Mouse (Mus musculus) embryonic facial prominence, embryonic 14.5 days (tissue): Measurements from ENCODE around the gene Fam20a. TPM values are rescaled to one million over a fixed set of nuclear protein-coding genes. Genes with fewer than 3 reads are reported as not detected.
A peak's percentile ranks its signal among the peaks of the same experiment; 100 is the strongest.

Experiments
- ATAC-seq: fragments of 200-750 bp; cut with Nextera tagmentation; 2 replicates; pipeline ENCODE4 v1.8.0; 2017; ENCODE audit warnings: low read depth, moderate number of reproducible peaks, moderate TSS enrichment
- DNase-seq: peaks from one replicate; pipeline ENCODE4 v3.0.0-alpha.2; 2015; ENCODE audit warnings: low spot score
- H3K27ac ChIP-seq: fragments of 300-500 bp; sonication (generic); replicated peaks from 2 replicates; pipeline ENCODE4 v1.5.1; 2014; ENCODE audit warnings: low read depth, mild to moderate bottlenecking, low read length, moderate library complexity
- H3K27me3 ChIP-seq: fragments of 300-500 bp; sonication (generic); replicated peaks from 2 replicates; pipeline ENCODE4 v1.6.1; 2014; ENCODE audit warnings: low read length; ENCODE audit not compliant: control insufficient read depth, insufficient read depth
- H3K36me3 ChIP-seq: fragments of 300-500 bp; sonication (generic); 2 replicates; pipeline ENCODE4 v1.6.1; 2014; ENCODE audit warnings: low read length, mixed read lengths; ENCODE audit not compliant: control insufficient read depth, insufficient read depth
- H3K4me1 ChIP-seq: fragments of 300-500 bp; sonication (generic); 2 replicates; pipeline ENCODE4 v1.6.1; 2014; ENCODE audit warnings: antibody characterized with exemption, low read length; ENCODE audit not compliant: control insufficient read depth, insufficient read depth
- H3K4me2 ChIP-seq: fragments of 300-500 bp; sonication (generic); 2 replicates; pipeline ENCODE4 v1.6.1; 2014; ENCODE audit warnings: low read depth, mild to moderate bottlenecking, low read length, moderate library complexity, mixed read lengths
- H3K4me3 ChIP-seq: fragments of 300-500 bp; sonication (generic); 2 replicates; pipeline ENCODE4 v1.5.1; 2014; ENCODE audit warnings: low read depth, mild to moderate bottlenecking, low read length
- H3K9ac ChIP-seq: fragments of 300-500 bp; sonication (generic); 2 replicates; pipeline ENCODE4 v1.6.1; 2014; ENCODE audit warnings: low read depth, mild to moderate bottlenecking, low read length, moderate library complexity, mixed read lengths
- H3K9me3 ChIP-seq: fragments of 300-500 bp; sonication (generic); 2 replicates; pipeline ENCODE4 v1.6.1; 2016; ENCODE audit warnings: low read length; ENCODE audit not compliant: control insufficient read depth
- WGBS: fragments of 180-500 bp; shearing (Covaris S2); extraction: QIAGEN DNeasy Blood & Tissue Kit; methylation state at CpG from one replicate; pipeline ENCODE4 v1.1.7; 2014; 5-methylcytosine and 5-hydroxymethylcytosine counted together
- polyA plus RNA-seq: library from polyadenylated mRNA; unstranded; fragments of >200 nt; fragmentation: Nextera tagmentation; extraction: Ambion mirVana; gene quantifications from 2 replicates; pipeline ENCODE4 v1.2.1, GENCODE M21; 2014

The Fam20a gene
- polyA plus RNA-seq, 1 experiment from 2014 or later: 7.3 TPM

DNA sequence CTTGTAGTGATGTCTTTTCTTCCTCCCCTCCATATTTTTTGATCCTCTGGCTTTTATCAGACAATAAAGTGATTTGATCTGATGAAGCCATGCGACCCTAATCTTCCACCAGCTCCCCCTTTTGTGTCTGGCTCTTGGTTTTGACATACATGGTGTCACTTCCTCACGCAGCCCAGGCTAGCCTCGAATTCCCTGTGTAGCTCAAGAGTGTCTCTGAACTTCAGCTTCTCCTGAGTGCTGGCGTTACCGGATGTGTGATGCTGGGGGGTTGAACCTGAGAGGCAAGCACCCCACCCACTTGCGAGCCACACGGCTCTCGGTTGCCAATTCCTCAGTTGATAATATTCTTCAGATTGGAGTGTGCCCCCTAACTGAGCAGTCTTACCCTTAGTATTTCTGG lies 49.7 kb downstream of the Fam20a start:
- Histone ChIP-seq H3K27me3 (no peaks in the 10 kb centered on the region), H3K4me1 (peaks cover 12% of the 10 kb centered on the region; the same call in 1 of the 2 replicates), H3K9ac (no peak overlapping the region), H3K4me3 (no peak overlapping the region), H3K9me3 (no peaks in the 10 kb centered on the region), H3K27ac (no peak overlapping the region), H3K36me3 (peaks cover 35% of the 10 kb centered on the region), H3K4me2 (no peak overlapping the region)
- 87% methylated on average over 8 of the region's 8 CpGs for WGBS
- no peak for DNase-seq
- ATAC-seq: no peak

DNA sequence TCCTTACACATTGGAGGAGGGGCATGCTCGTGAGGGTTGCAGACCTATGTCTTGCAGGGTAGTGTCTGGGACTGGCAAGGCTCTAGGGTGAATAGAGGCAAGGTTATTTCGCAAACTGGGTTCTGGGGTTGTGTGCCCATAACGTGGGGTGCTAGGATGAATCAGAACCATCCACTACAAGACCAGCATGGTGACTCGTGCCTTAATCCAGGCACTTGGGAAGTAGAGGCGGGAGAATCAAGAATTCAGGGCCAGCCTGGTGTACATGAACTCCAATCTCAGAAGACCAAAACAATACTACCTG lies 50.1 kb downstream of the Fam20a start:
- WGBS: 85% methylated on average over 5 of the region's 5 CpGs
- Histone ChIP-seq H3K27me3 (no peaks in the 10 kb centered on the region), H3K9ac (no peak overlapping the region), H3K4me3 (no peak overlapping the region), H3K27ac (peak overlapping the region; percentile 72; the same call in 1 of the 2 replicates), H3K36me3 (peaks cover 39% of the 10 kb centered on the region), H3K9me3 (no peaks in the 10 kb centered on the region), H3K4me2 (no peak overlapping the region), H3K4me1 (peaks cover 12% of the 10 kb centered on the region; the same call in 1 of the 2 replicates)
- no peak for ATAC-seq
- DNase-seq: no peak

DNA sequence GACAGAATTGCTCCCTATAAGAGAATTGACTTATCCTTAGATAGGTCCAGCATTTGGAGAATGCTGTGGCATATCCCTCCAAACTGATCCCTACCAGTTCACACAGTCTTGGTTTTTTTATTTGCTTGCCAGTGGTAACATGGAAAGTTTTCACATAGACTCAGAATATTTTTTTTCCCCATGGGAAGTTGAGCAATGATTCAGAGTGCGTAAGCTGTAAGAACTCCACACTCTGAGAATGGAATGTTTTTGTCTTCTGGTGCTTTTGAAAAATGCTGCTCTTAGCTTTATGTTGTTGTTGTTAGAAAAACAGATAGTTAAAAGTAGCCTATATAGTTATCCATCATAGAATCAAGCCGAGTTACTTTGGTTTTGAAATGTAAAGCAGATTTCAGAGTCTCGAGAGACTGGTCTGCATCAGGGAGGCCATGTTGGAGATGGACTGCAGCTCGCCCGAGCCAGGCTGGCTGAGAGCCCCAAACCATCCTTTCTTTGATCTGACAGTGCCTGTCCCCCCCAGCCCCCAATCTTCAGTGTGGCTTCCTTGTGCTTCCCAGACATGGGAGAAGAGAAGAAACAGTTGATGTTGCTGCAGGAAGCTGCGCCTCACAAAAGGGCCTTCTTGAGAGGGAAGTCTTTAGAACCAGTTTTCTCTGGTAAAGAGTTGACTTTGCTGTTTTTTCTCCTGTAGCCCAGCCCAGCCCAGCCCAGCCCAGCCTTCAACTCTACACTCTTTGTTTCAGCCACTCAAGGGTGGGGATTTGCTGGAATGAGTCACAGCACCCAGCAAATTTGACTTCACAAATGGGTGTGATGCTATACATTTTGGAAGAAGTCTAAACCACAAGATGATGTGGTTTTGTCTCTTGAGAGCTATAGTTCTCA lies 50.7 kb downstream of the Fam20a start:
- WGBS: 55% methylated on average over 6 of the region's 6 CpGs
- Histone ChIP-seq H3K36me3 (peaks cover 45% of the 10 kb centered on the region), H3K4me3 (no peak overlapping the region), H3K27ac (peak overlapping the region; percentile 72), H3K9ac (0 out of 2 replicates have a peak overlapping the region, but pooled peaks have one; percentile 14), H3K9me3 (no peaks in the 10 kb centered on the region), H3K27me3 (no peaks in the 10 kb centered on the region), H3K4me1 (peaks cover 12% of the 10 kb centered on the region; the same call in 1 of the 2 replicates), H3K4me2 (no peak overlapping the region)
- DNase-seq (peak; percentile 54), ATAC-seq (no peak)

DNA sequence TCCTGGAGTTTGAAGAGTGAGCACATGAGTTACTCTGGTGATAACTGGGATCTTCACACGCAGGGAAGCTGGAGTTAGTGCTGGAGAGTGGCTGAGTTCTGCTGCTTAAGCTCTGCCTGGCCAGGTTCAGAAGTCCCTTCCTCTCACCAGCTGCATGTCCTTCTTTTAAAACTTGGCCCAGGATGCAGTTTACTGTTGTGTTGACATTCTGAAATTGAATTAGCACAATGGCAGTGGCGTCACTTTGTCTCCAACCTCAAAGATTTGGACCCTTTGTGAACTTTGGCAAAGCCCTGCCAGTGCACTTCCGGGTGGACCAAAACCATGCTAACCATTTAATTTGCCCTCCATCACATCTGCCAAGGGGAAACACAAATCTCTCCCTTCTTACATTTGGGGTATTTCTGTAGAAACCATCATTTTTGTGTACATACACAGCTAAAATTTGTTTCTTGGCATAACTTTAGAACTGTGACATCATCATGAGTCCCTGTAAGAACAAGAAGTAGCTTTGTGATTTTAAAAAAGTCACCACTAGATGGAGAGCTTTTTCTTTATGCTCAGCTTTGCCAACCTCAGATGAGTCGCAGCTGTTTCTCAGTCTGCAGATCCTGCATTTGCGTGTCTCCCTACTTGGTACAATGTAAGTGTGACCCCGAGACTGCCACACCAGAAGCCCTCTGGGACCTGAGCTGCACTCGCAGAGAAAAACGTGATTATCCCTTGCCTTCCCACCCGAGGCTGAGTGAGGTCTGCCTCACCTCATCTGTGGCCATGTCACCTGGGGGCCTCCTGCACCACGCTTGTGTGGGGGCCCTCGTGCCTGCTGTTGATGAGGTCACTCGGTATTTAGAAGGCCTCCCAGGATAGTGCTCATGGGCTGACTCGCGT lies 51.8 kb downstream of the Fam20a start:
- H3K27ac ChIP-seq: peak overlapping the region; percentile 45
- peak; percentile 65 for ATAC-seq
- no peak overlapping the region for H3K9ac ChIP-seq
- DNase-seq: peak; percentile 94
- no peak overlapping the region for H3K4me2 ChIP-seq
- no peaks in the 10 kb centered on the region for H3K27me3 ChIP-seq
- whole genome bisulfite sequencing: 46% methylated on average over 14 of the region's 14 CpGs
- H3K9me3 ChIP-seq: no peaks in the 10 kb centered on the region
- H3K36me3 ChIP-seq: peaks cover 56% of the 10 kb centered on the region
- H3K4me1 ChIP-seq: peaks cover 12% of the 10 kb centered on the region; the same call in 1 of the 2 replicates
- H3K4me3 ChIP-seq: no peak overlapping the region

DNA sequence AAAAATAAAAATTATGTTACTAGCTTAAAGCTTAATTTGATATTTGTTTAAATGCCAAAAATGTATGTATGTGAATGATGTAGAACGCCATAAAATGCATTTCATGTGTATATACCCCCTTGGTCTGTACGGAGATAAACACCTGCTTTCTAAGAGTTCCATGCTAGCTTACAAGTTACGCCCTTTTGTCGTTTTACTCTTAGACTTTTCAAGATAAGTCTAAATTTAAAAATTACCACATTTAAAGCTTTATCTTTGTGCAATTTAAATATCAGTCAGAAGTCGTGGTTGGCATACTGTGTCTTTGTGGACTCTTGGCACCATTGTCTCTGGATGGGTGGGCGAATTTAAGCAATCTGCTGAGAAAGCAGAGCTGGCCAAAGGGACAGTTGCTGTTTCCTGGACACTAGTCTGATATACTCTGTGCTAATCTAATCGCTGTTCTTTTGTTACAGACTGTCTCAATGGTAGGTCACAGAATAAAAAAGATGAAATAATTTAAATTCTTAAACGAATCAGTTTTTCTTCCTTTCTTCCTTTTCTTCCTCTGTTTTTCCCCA lies 52.9 kb downstream of the Fam20a start:
- ATAC-seq (no peak), DNase-seq (no peak)
- Histone ChIP-seq H3K9me3 (no peaks in the 10 kb centered on the region), H3K4me1 (peaks cover 12% of the 10 kb centered on the region; the same call in 1 of the 2 replicates), H3K27me3 (no peaks in the 10 kb centered on the region), H3K36me3 (peaks cover 66% of the 10 kb centered on the region), H3K4me2 (no peak overlapping the region), H3K27ac (no peak overlapping the region), H3K4me3 (no peak overlapping the region), H3K9ac (no peak overlapping the region)
- 89% methylated on average over 8 of the region's 8 CpGs for WGBS

DNA sequence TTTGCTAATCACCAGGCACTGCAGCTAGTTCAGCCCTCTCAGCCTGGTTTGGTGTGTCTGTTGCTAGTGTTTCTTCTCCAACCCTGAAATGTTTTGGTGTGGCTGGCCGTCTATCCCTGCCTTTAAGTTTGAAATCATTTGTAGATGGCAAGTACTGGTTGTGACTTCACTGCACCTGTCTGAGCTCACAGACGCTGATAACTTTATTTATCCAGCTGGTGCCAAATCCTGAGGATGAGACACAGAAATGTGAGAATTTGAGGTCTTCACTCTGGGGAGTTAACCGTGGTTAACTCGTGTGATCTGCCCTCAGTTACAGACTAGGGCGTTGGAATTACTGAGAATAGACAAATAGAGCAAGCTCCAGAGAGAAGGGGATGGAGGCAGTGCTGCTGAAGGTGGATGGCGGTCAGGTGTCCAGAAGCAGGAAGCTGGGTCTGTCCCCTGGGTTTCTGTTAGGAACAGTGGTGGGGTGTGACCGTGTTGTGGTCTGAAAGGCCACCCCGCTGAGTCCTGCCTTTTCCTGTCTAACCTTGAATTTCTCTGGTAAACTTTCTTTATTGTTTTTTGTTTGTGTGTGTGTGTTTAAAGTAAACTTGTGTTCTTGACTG lies 53.9 kb downstream of the Fam20a start:
- Histone ChIP-seq H3K27me3 (no peaks in the 10 kb centered on the region), H3K4me2 (no peak overlapping the region), H3K9me3 (no peaks in the 10 kb centered on the region), H3K36me3 (peaks cover 76% of the 10 kb centered on the region), H3K4me1 (peaks cover 12% of the 10 kb centered on the region; the same call in 1 of the 2 replicates), H3K27ac (no peak overlapping the region), H3K4me3 (no peak overlapping the region), H3K9ac (no peak overlapping the region)
- ATAC-seq: no peak
- WGBS: 75% methylated on average over 8 of the region's 8 CpGs
- no peak for DNase-seq

DNA sequence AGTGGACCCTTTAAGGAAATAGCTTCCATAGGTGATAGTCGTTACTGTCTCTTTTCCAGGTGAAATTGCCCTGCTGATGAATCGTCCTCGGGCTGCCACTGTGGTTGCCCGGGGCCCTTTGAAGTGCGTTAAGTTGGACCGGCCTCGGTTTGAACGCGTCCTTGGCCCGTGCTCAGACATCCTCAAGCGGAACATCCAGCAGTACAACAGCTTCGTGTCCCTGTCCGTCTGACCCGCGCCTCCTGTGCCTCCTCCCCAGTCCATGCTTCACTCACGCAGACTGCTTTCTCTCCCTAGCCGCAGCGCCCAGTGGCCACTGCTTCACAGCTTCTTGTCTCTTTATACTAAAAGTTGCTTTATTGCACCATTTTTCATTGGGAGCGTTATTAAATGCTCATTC lies 54.7 kb downstream of the Fam20a start:
- DNase-seq (no peak), ATAC-seq (no peak)
- Histone ChIP-seq H3K4me1 (peaks cover 12% of the 10 kb centered on the region; the same call in 1 of the 2 replicates), H3K9me3 (no peaks in the 10 kb centered on the region), H3K27ac (no peak overlapping the region), H3K27me3 (no peaks in the 10 kb centered on the region), H3K4me2 (no peak overlapping the region), H3K4me3 (no peak overlapping the region), H3K36me3 (peaks cover 85% of the 10 kb centered on the region), H3K9ac (no peak overlapping the region)
- 88% methylated on average over 19 of the region's 19 CpGs for WGBS

DNA sequence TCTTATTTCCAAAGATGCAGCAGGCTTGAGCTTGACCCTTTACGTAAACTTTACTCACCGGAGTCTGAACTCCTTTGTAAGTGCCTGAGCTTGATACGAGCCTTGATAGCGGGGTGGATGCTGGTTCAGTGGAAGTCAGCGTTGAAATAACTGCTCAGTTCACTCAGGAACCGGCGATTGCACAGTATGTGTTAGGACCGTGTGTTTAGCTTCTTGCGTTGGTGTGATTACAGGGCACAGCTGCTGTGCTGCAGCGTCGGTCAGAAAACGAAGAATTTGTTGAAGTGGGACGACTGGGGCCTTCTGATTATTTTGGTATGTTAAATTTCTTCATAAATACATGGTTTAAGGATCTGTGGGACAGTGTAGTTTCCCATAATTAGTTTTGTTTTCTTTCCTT lies 55.7 kb downstream of the Fam20a start:
- peaks cover 7% of the 10 kb centered on the region; the same call in 1 of the 2 replicates for H3K4me1 ChIP-seq
- DNase-seq (no peak), ATAC-seq (no peak)
- H3K9ac ChIP-seq: no peak overlapping the region
- peaks cover 93% of the 10 kb centered on the region for H3K36me3 ChIP-seq
- no peak overlapping the region for H3K27ac ChIP-seq
- H3K4me3 ChIP-seq: no peak overlapping the region
- no peaks in the 10 kb centered on the region for H3K27me3 ChIP-seq
- 90% methylated on average over 13 of the region's 13 CpGs for WGBS
- no peak overlapping the region for H3K4me2 ChIP-seq
- no peaks in the 10 kb centered on the region for H3K9me3 ChIP-seq
